Mouse (Mus musculus): ENCODE data around the gene Fam110a. TPM values are rescaled to one million over a fixed set of nuclear protein-coding genes. Genes with fewer than 3 reads are reported as not detected.

Fam110a gene
- polyA plus RNA-seq, 1 experiment from 2014 or later, result 10.3 TPM

DNA sequence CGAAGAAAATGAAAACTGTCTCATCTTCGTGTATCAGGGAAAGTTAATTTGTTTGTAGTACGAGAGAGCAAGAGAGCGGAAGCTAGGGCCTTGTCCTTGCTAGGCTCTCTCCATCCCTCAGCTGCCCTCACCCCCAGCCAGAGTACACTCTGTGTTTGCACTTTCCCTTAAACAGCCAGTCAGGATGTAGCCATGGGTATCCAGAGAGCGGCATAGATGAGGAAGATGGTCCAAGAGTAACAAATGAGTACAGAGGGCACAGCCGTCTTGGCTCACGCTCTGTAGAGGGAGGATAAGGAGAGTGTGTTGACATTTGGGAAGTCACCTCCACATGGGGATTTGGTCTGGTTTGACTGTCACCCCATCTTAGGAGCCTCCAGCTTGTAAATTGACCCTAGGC is 30.6 kb upstream of the Fam110a start:
- ATAC-seq (ENCODE audit: insufficient number of reproducible peaks, low FRiP score), result no peak
- Histone ChIP-seq H3K9me3 (replicated peaks) (no peaks in the 10 kb centered on the region), H3K4me2 (no peak overlapping the region), H3K27ac (ENCODE audit: poor library complexity, severe bottlenecking) (no peak overlapping the region), H3K4me3 (no peak overlapping the region), H3K27me3 (replicated peaks) (peaks cover 16% of the 10 kb centered on the region; the same call in 1 of the 2 replicates), H3K9ac (no peak overlapping the region), H3K4me1 (replicated peaks) (no peaks in the 10 kb centered on the region), H3K36me3 (no peaks in the 10 kb centered on the region)
- WGBS, result 82% methylated on average over 7 of the region's 7 CpGs

DNA sequence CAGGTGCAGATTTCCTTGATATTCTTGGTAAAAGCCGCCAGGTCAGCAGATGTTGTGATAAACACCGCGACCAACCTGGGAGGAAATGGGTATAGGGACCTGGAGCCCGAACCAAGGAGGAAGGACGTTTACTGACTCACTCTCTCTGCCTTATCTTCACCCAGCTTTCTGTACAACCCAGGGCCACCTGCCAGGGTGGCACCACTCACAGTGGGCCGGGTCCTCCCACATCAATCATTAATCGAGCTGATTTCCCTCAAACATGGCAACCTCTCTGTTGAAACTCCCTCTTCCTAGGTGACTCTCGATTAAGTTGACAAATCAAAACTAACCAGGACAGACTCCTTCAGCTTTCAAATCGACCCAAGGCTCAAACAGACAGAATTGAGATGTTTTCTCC is 30.2 kb upstream of the Fam110a start:
- Histone ChIP-seq H3K4me1 (replicated peaks) (no peaks in the 10 kb centered on the region), H3K36me3 (no peaks in the 10 kb centered on the region), H3K4me2 (no peak overlapping the region), H3K27ac (ENCODE audit: poor library complexity, severe bottlenecking) (no peak overlapping the region), H3K9me3 (replicated peaks) (no peaks in the 10 kb centered on the region), H3K4me3 (no peak overlapping the region), H3K9ac (no peak overlapping the region), H3K27me3 (replicated peaks) (peaks cover 20% of the 10 kb centered on the region; the same call in 1 of the 2 replicates)
- WGBS, result 71% methylated on average over 9 of the region's 9 CpGs
- no peak for ATAC-seq (ENCODE audit: insufficient number of reproducible peaks, low FRiP score)

DNA sequence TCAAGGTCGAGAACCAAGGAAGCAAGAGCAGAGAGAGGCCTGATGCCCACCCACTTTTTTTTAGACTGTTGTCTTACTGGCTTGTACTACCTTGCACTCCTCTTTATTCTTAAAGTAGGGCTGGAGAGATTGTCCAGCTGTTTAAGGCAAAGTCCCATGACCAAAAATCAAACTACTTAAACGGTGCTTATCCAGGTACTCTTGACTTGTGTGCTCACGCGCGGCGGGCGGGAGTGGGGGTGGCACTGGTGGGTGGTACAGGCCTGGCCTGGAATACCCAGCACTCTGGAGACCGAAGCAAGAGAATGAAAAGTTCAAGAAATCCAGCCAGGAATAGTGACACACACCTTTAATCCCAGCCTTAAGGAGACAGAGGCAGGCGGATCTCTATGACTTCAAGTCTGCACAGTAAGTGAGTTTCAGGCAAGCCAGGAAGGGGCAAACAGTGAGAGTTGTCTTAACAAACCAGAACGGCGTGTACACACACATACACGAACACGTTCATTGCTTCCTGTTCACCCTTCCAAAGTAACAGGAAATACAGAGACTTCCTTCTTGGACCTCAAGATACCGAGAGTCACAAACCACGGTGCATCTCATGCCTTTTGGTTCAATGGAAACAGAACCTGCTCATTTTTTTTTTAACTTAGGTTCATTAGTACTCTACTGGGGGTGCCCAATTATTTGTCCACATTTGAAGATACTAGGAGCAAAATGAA is 29.2 kb upstream of the Fam110a start:
- no peaks in the 10 kb centered on the region for H3K36me3 ChIP-seq
- no peak overlapping the region for H3K27ac ChIP-seq (ENCODE audit: poor library complexity, severe bottlenecking)
- no peak overlapping the region for H3K4me2 ChIP-seq
- peaks cover 25% of the 10 kb centered on the region; the same call in 1 of the 2 replicates for H3K27me3 ChIP-seq (replicated peaks)
- H3K9ac ChIP-seq, result no peak overlapping the region
- H3K4me1 ChIP-seq (replicated peaks), result no peaks in the 10 kb centered on the region
- WGBS, result 85% methylated on average over 15 of the region's 15 CpGs
- no peak for ATAC-seq (ENCODE audit: insufficient number of reproducible peaks, low FRiP score)
- no peak overlapping the region for H3K4me3 ChIP-seq
- no peaks in the 10 kb centered on the region for H3K9me3 ChIP-seq (replicated peaks)

DNA sequence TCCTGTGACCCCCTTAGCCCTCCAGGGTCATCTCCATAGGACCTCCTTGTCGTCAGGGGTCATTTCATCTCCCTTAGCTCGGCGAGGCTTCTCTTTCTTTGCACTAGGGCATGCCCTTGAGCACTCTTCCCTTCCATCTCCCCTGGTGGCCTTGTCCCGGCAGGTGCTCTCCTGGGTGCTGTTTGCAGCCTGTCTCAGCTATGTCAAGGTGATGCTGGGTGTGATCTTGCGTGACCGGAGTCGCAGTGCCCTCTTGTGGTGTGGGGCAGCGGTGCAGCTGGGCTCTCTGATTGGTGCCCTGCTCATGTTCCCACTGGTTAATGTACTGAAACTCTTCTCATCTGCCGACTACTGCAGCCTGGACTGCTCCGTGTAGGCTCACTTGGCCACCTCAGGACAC is 27.8 kb upstream of the Fam110a start:
- WGBS, result 56% methylated on average over 10 of the region's 10 CpGs

DNA sequence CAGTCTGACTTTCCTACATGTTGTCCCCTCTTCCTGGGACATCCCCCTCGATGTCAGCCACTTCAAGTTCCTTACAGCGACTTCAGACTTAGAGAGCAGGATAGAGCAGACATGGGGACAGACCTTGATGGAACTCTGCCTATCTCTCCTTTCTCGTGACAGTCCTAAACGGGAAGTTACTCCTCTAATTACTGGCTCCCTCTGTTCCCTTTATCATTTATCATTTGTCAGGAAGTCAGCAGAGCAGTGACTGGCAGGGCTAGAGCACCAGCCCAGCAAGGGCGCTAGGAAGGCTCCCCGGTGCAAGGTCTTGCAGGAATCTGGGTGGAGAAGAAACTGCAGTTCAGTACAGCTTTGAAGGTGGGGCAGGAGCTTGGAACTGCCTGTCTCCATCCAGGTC is 22.5 kb upstream of the Fam110a start:
- Histone ChIP-seq H3K9me3 (replicated peaks) (no peaks in the 10 kb centered on the region), H3K9ac (no peak overlapping the region), H3K4me1 (replicated peaks) (peaks cover 7% of the 10 kb centered on the region; the same call in 1 of the 2 replicates), H3K4me3 (no peak overlapping the region), H3K4me2 (no peak overlapping the region), H3K27ac (ENCODE audit: poor library complexity, severe bottlenecking) (no peak overlapping the region), H3K36me3 (no peaks in the 10 kb centered on the region), H3K27me3 (replicated peaks) (peaks cover 68% of the 10 kb centered on the region)
- ATAC-seq (ENCODE audit: insufficient number of reproducible peaks, low FRiP score), result no peak
- 44% methylated on average over 6 of the region's 6 CpGs for WGBS

More for the DNA sequence above, 27.8 kb upstream of the Fam110a start:
- no peak for ATAC-seq (ENCODE audit: insufficient number of reproducible peaks, low FRiP score)
- Histone ChIP-seq H3K4me2 (no peak overlapping the region), H3K27ac (ENCODE audit: poor library complexity, severe bottlenecking) (no peak overlapping the region), H3K4me1 (replicated peaks) (no peaks in the 10 kb centered on the region), H3K9me3 (replicated peaks) (no peaks in the 10 kb centered on the region), H3K36me3 (no peaks in the 10 kb centered on the region), H3K27me3 (replicated peaks) (peaks cover 31% of the 10 kb centered on the region), H3K4me3 (no peak overlapping the region), H3K9ac (no peak overlapping the region)

DNA sequence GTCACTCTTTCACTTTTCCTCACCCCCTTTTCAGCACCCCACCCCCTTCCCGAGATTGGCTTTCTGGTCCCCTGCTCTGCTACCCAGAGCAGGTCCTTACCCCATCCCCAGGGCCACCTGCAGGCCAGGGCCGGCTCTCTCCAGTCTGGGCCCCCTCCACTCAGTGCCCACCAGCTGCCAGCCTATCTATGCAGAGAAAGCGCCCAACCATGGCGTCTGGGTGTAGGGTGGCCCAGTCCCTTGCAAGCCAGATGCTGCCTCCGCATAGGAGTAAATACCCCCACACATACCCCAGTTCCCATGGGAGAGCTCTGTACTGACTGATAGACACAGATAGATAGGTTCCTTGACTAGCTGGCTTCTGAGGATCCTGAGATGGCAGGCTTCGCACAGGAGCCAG is 20.7 kb upstream of the Fam110a start:
- Histone ChIP-seq H3K27ac (ENCODE audit: poor library complexity, severe bottlenecking) (no peak overlapping the region), H3K4me3 (no peak overlapping the region), H3K4me1 (replicated peaks) (peaks cover 12% of the 10 kb centered on the region), H3K36me3 (no peaks in the 10 kb centered on the region), H3K9ac (no peak overlapping the region), H3K27me3 (replicated peaks) (peaks cover 79% of the 10 kb centered on the region), H3K4me2 (no peak overlapping the region), H3K9me3 (replicated peaks) (no peaks in the 10 kb centered on the region)
- no peak for ATAC-seq (ENCODE audit: insufficient number of reproducible peaks, low FRiP score)
- WGBS, result 59% methylated on average over 6 of the region's 6 CpGs

DNA sequence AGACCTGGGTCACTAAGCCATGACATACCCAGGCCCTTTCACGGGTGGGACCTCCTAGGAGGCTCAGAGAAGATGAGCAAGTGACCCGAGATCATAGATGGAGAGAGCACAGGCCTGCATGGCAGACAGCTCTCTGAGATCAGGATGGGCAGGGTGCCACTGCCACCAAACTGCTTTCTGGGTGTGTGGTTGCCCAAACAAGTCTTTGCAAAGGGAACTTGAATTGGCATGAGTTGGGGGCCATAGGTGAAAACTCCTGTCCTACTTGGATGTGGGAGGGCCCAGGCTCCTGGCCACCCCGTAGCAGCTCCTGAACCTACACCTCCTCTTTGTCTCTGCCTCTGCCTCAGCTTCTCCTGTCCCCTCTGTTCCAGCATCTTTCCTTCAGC is 20.3 kb upstream of the Fam110a start:
- WGBS, result 38% methylated on average over 3 of the region's 3 CpGs

DNA sequence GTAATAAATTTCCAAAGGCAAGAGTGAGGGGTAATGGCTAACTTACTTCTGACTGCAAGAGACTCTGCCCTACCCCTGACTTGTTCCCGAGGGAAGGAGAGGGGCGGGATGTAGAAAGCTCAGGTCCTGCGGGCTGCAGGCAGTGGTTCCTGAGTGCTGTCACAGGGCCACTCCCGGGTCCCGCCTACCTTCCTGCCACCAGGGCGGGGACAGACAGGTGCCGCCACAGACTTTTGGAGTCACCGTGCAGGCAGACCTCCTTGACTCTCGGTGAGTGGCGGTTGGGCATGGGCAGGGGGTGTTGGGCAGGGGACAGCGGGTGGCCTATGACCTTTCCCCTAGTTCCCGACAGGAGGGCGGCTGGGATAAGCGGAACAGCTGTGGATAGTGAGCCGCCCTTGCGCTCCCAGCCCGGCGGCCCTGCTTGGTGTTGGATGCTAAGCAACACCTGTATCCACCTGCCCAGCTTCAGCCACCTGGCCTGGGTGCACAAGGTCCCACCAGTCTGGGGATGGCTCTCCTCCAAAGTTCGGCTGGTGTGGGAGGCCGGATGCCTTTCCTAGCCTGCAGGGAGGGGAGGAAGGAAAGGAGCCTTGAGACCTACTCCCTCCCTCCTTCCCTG is 19.8 kb upstream of the Fam110a start:
- Histone ChIP-seq H3K36me3 (no peaks in the 10 kb centered on the region), H3K27me3 (replicated peaks) (peaks cover 82% of the 10 kb centered on the region), H3K27ac (ENCODE audit: poor library complexity, severe bottlenecking) (no peak overlapping the region), H3K9me3 (replicated peaks) (no peaks in the 10 kb centered on the region), H3K9ac (no peak overlapping the region), H3K4me1 (replicated peaks) (peaks cover 12% of the 10 kb centered on the region), H3K4me2 (0 out of 2 replicates have a peak overlapping the region, but pooled peaks have one; percentile 14), H3K4me3 (peak overlapping the region; percentile 1; the same call in 1 of the 2 replicates)
- ATAC-seq (ENCODE audit: insufficient number of reproducible peaks, low FRiP score), result no peak
- WGBS, result 13% methylated on average over 20 of the region's 20 CpGs

More for the DNA sequence above, 20.3 kb upstream of the Fam110a start:
- Histone ChIP-seq H3K27ac (ENCODE audit: poor library complexity, severe bottlenecking) (no peak overlapping the region), H3K27me3 (replicated peaks) (peaks cover 78% of the 10 kb centered on the region), H3K4me2 (no peak overlapping the region), H3K4me1 (replicated peaks) (peaks cover 12% of the 10 kb centered on the region), H3K4me3 (no peak overlapping the region), H3K9ac (no peak overlapping the region), H3K9me3 (replicated peaks) (no peaks in the 10 kb centered on the region), H3K36me3 (no peaks in the 10 kb centered on the region)
- ATAC-seq (ENCODE audit: insufficient number of reproducible peaks, low FRiP score), result no peak

DNA sequence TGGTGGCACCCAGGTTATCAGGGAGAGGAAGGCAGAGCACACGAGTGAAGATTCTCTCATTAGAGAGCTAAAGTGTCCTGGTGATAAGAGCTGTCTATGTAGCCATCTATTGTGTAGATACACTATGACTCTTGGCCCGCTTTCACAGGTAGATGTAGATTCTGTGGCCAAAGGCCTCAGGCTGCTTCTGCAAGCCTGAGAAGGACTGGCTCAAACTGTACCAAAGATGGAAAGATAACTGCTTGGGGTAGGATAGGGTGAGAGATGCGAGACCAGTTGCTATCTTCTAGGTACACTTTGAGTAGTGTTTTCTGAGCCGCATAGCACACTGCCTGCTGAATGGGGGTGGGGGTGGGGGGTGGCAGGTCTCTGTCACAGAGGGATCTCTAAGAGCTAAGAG is 18.9 kb upstream of the Fam110a start:
- H3K4me2 ChIP-seq, result no peak overlapping the region
- WGBS, result 46% methylated on average over 4 of the region's 4 CpGs
- H3K4me1 ChIP-seq (replicated peaks), result peaks cover 15% of the 10 kb centered on the region
- no peak overlapping the region for H3K9ac ChIP-seq
- no peak overlapping the region for H3K4me3 ChIP-seq
- ATAC-seq (ENCODE audit: insufficient number of reproducible peaks, low FRiP score), result no peak
- peaks cover 82% of the 10 kb centered on the region for H3K27me3 ChIP-seq (replicated peaks)
- no peaks in the 10 kb centered on the region for H3K9me3 ChIP-seq (replicated peaks)
- no peak overlapping the region for H3K27ac ChIP-seq (ENCODE audit: poor library complexity, severe bottlenecking)
- H3K36me3 ChIP-seq, result no peaks in the 10 kb centered on the region

DNA sequence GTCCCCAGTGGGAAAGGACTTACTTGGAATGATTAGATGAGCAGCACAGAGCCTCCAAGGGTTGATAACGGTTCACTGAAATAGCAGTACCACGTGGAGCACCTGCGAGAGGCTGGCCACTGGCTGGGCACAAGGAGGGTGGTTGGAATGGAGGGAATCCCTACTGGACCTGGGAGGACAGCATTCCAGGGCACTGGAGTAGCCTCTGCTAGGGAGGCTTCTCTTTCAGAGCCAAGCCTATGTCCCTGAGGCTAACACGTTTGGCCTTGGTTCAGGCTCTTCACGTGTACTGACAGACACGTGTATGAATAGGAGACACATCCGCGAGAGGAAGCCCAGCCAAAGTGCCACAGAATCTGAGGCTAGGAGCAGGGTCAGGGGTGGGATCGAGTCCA is 18.5 kb upstream of the Fam110a start:
- no peak overlapping the region for H3K9ac ChIP-seq
- 61% methylated on average over 9 of the region's 9 CpGs for WGBS
- no peak overlapping the region for H3K4me3 ChIP-seq
- H3K4me2 ChIP-seq, result no peak overlapping the region
- H3K27me3 ChIP-seq (replicated peaks), result peaks cover 86% of the 10 kb centered on the region
- no peaks in the 10 kb centered on the region for H3K36me3 ChIP-seq
- peaks cover 15% of the 10 kb centered on the region for H3K4me1 ChIP-seq (replicated peaks)
- no peak for ATAC-seq (ENCODE audit: insufficient number of reproducible peaks, low FRiP score)
- no peaks in the 10 kb centered on the region for H3K9me3 ChIP-seq (replicated peaks)
- H3K27ac ChIP-seq (ENCODE audit: poor library complexity, severe bottlenecking), result no peak overlapping the region

DNA sequence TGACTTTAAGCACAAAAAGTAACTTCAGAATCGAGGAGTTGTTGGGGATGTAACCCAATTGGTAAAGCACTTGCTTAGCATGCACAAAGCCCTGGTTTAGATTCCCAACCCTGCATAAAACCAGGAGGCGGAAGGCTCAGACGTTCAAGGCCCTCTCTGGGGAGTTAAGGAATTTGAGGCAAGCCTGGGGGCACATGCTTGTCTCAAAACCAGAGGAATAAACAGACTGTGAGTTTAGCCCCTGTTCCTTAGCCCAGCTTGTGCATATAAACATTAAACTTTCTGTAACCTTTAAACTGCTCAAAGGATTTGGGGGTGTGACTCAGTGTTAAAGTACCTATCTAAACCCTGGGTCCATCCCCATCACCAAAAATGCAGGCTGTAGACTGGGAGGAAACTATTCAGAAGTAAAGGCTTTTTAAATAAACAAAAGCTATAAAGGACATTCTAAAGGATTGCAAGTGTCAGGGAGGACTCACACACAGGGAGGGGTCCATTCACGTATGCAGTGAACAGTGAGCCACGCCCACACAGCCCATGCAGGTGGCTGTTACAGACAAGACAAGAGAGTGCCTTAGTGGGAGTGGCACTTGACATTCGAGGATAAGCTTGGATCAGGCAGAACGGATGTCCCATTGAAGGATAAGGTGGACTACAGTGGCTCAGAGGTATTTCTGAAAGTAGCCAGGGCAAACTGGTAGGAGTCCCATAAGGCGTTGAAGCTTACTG is 17.9 kb upstream of the Fam110a start:
- Histone ChIP-seq H3K4me1 (replicated peaks) (peaks cover 15% of the 10 kb centered on the region), H3K4me2 (no peak overlapping the region), H3K9ac (no peak overlapping the region), H3K36me3 (no peaks in the 10 kb centered on the region), H3K27ac (ENCODE audit: poor library complexity, severe bottlenecking) (no peak overlapping the region), H3K27me3 (replicated peaks) (peaks cover 88% of the 10 kb centered on the region), H3K4me3 (no peak overlapping the region), H3K9me3 (replicated peaks) (no peaks in the 10 kb centered on the region)
- no peak for ATAC-seq (ENCODE audit: insufficient number of reproducible peaks, low FRiP score)
- 46% methylated on average over 8 of the region's 8 CpGs for WGBS
